Mouse (Mus musculus): ENCODE data around the gene Setdb1. TPM values are rescaled to one million over a fixed set of nuclear protein-coding genes. Genes with fewer than 3 reads are reported as not detected.

Gene Setdb1
- polyA plus RNA-seq, 1 experiment from 2014 or later, result 60.9 TPM

- Histone ChIP-seq H3K9ac (ENCODE audit: low read length) (no peak overlapping the region), H3K36me3 (ENCODE audit: control insufficient read depth, insufficient read depth, low read length) (peaks cover 2% of the 10 kb centered on the region; the same call in 1 of the 2 replicates), H3K4me3 (ENCODE audit: low read depth, low read length) (no peak overlapping the region), H3K4me2 (no peak overlapping the region), H3K27ac (ENCODE audit: low read depth, low read length) (no peak overlapping the region), H3K9me3 (ENCODE audit: control insufficient read depth, low read length) (no peaks in the 10 kb centered on the region), H3K27me3 (ENCODE audit: control insufficient read depth, insufficient read depth, low read length) (no peaks in the 10 kb centered on the region), H3K4me1 (ENCODE audit: control insufficient read depth, insufficient read depth, low read length) (peaks cover 9% of the 10 kb centered on the region)
- WGBS, result 90% methylated on average over 3 of the region's 3 CpGs
- DNase-seq (ENCODE audit: low spot score, missing footprints) (no peak), ATAC-seq (ENCODE audit: low FRiP score) (no peak)
These were observed 69.5 kb downstream of the Setdb1 start for GRCm38 (mm10) chr3:95287541-95287940.

GRCm38 (mm10) chr3:95286510-95286909 lies 70.5 kb downstream of the Setdb1 start:
- H3K4me1 ChIP-seq (ENCODE audit: control insufficient read depth, insufficient read depth, low read length), result peaks cover 9% of the 10 kb centered on the region
- ATAC-seq (ENCODE audit: low FRiP score) (no peak), DNase-seq (ENCODE audit: low spot score, missing footprints) (no peak)
- no peaks in the 10 kb centered on the region for H3K27me3 ChIP-seq (ENCODE audit: control insufficient read depth, insufficient read depth, low read length)
- H3K4me3 ChIP-seq (ENCODE audit: low read depth, low read length), result no peak overlapping the region
- no peaks in the 10 kb centered on the region for H3K36me3 ChIP-seq (ENCODE audit: control insufficient read depth, insufficient read depth, low read length)
- H3K9me3 ChIP-seq (ENCODE audit: control insufficient read depth, low read length), result no peaks in the 10 kb centered on the region
- no peak overlapping the region for H3K27ac ChIP-seq (ENCODE audit: low read depth, low read length)
- WGBS, result 91% methylated on average over 7 of the region's 7 CpGs
- no peak overlapping the region for H3K9ac ChIP-seq (ENCODE audit: low read length)
- no peak overlapping the region for H3K4me2 ChIP-seq

- Histone ChIP-seq H3K27ac (ENCODE audit: low read depth, low read length) (no peak overlapping the region), H3K9ac (ENCODE audit: low read length) (no peak overlapping the region), H3K9me3 (ENCODE audit: control insufficient read depth, low read length) (no peaks in the 10 kb centered on the region), H3K4me2 (no peak overlapping the region), H3K36me3 (ENCODE audit: control insufficient read depth, insufficient read depth, low read length) (no peaks in the 10 kb centered on the region), H3K4me1 (ENCODE audit: control insufficient read depth, insufficient read depth, low read length) (peaks cover 9% of the 10 kb centered on the region), H3K27me3 (ENCODE audit: control insufficient read depth, insufficient read depth, low read length) (no peaks in the 10 kb centered on the region), H3K4me3 (ENCODE audit: low read depth, low read length) (no peak overlapping the region)
- 79% methylated on average over 5 of the region's 5 CpGs for WGBS
- ATAC-seq (ENCODE audit: low FRiP score), result no peak
- peak; percentile 53 for DNase-seq (ENCODE audit: low spot score, missing footprints)
These were observed 71.0 kb downstream of the Setdb1 start for GRCm38 (mm10) chr3:95286011-95286410.

- ATAC-seq (ENCODE audit: low FRiP score) (no peak), DNase-seq (ENCODE audit: low spot score, missing footprints) (peak; percentile 56)
- 91% methylated on average over 5 of the region's 5 CpGs for WGBS
- Histone ChIP-seq H3K27me3 (ENCODE audit: control insufficient read depth, insufficient read depth, low read length) (no peaks in the 10 kb centered on the region), H3K9ac (ENCODE audit: low read length) (no peak overlapping the region), H3K9me3 (ENCODE audit: control insufficient read depth, low read length) (no peaks in the 10 kb centered on the region), H3K4me3 (ENCODE audit: low read depth, low read length) (no peak overlapping the region), H3K4me1 (ENCODE audit: control insufficient read depth, insufficient read depth, low read length) (peaks cover 9% of the 10 kb centered on the region), H3K36me3 (ENCODE audit: control insufficient read depth, insufficient read depth, low read length) (no peaks in the 10 kb centered on the region), H3K4me2 (no peak overlapping the region), H3K27ac (ENCODE audit: low read depth, low read length) (no peak overlapping the region)
These were observed 71.6 kb downstream of the Setdb1 start for GRCm38 (mm10) chr3:95285390-95285789.

GRCm38 (mm10) chr3:95284501-95285281 lies 72.3 kb downstream of the Setdb1 start:
- no peaks in the 10 kb centered on the region for H3K27me3 ChIP-seq (ENCODE audit: control insufficient read depth, insufficient read depth, low read length)
- 89% methylated on average over 12 of the region's 12 CpGs for WGBS
- DNase-seq (ENCODE audit: low spot score, missing footprints), result peak; percentile 73
- H3K27ac ChIP-seq (ENCODE audit: low read depth, low read length), result no peak overlapping the region
- peak overlapping the region; percentile 78; the same call in 1 of the 2 replicates for H3K4me2 ChIP-seq
- no peak overlapping the region for H3K9ac ChIP-seq (ENCODE audit: low read length)
- no peaks in the 10 kb centered on the region for H3K36me3 ChIP-seq (ENCODE audit: control insufficient read depth, insufficient read depth, low read length)
- ATAC-seq (ENCODE audit: low FRiP score), result no peak
- H3K9me3 ChIP-seq (ENCODE audit: control insufficient read depth, low read length), result no peaks in the 10 kb centered on the region
- H3K4me3 ChIP-seq (ENCODE audit: low read depth, low read length), result no peak overlapping the region
- peaks cover 9% of the 10 kb centered on the region for H3K4me1 ChIP-seq (ENCODE audit: control insufficient read depth, insufficient read depth, low read length)

- Histone ChIP-seq H3K27me3 (ENCODE audit: control insufficient read depth, insufficient read depth, low read length) (no peaks in the 10 kb centered on the region), H3K4me2 (peak overlapping the region; percentile 78), H3K4me1 (ENCODE audit: control insufficient read depth, insufficient read depth, low read length) (peaks cover 9% of the 10 kb centered on the region), H3K27ac (ENCODE audit: low read depth, low read length) (no peak overlapping the region), H3K36me3 (ENCODE audit: control insufficient read depth, insufficient read depth, low read length) (no peaks in the 10 kb centered on the region), H3K9ac (ENCODE audit: low read length) (peak overlapping the region; percentile 92), H3K4me3 (ENCODE audit: low read depth, low read length) (peak overlapping the region; percentile 61; the same call in 1 of the 2 replicates), H3K9me3 (ENCODE audit: control insufficient read depth, low read length) (no peaks in the 10 kb centered on the region)
- WGBS, result 46% methylated on average over 1 of the region's 1 CpGs
- DNase-seq (ENCODE audit: low spot score, missing footprints) (peak; percentile 78), ATAC-seq (ENCODE audit: low FRiP score) (no peak)
These were observed 72.9 kb downstream of the Setdb1 start for GRCm38 (mm10) chr3:95284062-95284461.

GRCm38 (mm10) chr3:95283589-95283941 lies 73.4 kb downstream of the Setdb1 start:
- H3K4me2 ChIP-seq, result peak overlapping the region; percentile 78
- no peaks in the 10 kb centered on the region for H3K9me3 ChIP-seq (ENCODE audit: control insufficient read depth, low read length)
- DNase-seq (ENCODE audit: low spot score, missing footprints) (no peak), ATAC-seq (ENCODE audit: low FRiP score) (no peak)
- 2% methylated on average over 7 of the region's 7 CpGs for WGBS
- H3K4me3 ChIP-seq (ENCODE audit: low read depth, low read length), result peak overlapping the region; percentile 61
- H3K9ac ChIP-seq (ENCODE audit: low read length), result peak overlapping the region; percentile 92
- H3K36me3 ChIP-seq (ENCODE audit: control insufficient read depth, insufficient read depth, low read length), result no peaks in the 10 kb centered on the region
- peak overlapping the region; percentile 93 for H3K27ac ChIP-seq (ENCODE audit: low read depth, low read length)
- H3K4me1 ChIP-seq (ENCODE audit: control insufficient read depth, insufficient read depth, low read length), result peaks cover 9% of the 10 kb centered on the region
- H3K27me3 ChIP-seq (ENCODE audit: control insufficient read depth, insufficient read depth, low read length), result no peaks in the 10 kb centered on the region

- Histone ChIP-seq H3K9me3 (ENCODE audit: control insufficient read depth, low read length) (no peaks in the 10 kb centered on the region), H3K36me3 (ENCODE audit: control insufficient read depth, insufficient read depth, low read length) (no peaks in the 10 kb centered on the region)
These were observed 74.0 kb downstream of the Setdb1 start for GRCm38 (mm10) chr3:95282865-95283588.

GRCm38 (mm10) chr3:95282381-95282864 lies 74.6 kb downstream of the Setdb1 start:
- H3K36me3 ChIP-seq (ENCODE audit: control insufficient read depth, insufficient read depth, low read length), result no peaks in the 10 kb centered on the region
- no peaks in the 10 kb centered on the region for H3K27me3 ChIP-seq (ENCODE audit: control insufficient read depth, insufficient read depth, low read length)
- ATAC-seq (ENCODE audit: low FRiP score) (no peak), DNase-seq (ENCODE audit: low spot score, missing footprints) (no peak)
- peak overlapping the region; percentile 61 for H3K4me3 ChIP-seq (ENCODE audit: low read depth, low read length)
- under 1% methylated on average over 11 of the region's 11 CpGs for WGBS
- H3K9ac ChIP-seq (ENCODE audit: low read length), result peak overlapping the region; percentile 92
- peak overlapping the region; percentile 93 for H3K27ac ChIP-seq (ENCODE audit: low read depth, low read length)
- peak overlapping the region; percentile 78 for H3K4me2 ChIP-seq
- no peaks in the 10 kb centered on the region for H3K9me3 ChIP-seq (ENCODE audit: control insufficient read depth, low read length)
- peaks cover 9% of the 10 kb centered on the region for H3K4me1 ChIP-seq (ENCODE audit: control insufficient read depth, insufficient read depth, low read length)

More at GRCm38 (mm10) chr3:95282865-95283588, 74.0 kb downstream of the Setdb1 start:
- peak overlapping the region; percentile 61 for H3K4me3 ChIP-seq (ENCODE audit: low read depth, low read length)
- DNase-seq (ENCODE audit: low spot score, missing footprints), result peak; percentile 97
- ATAC-seq (ENCODE audit: low FRiP score), result peak; percentile 74
- H3K4me1 ChIP-seq (ENCODE audit: control insufficient read depth, insufficient read depth, low read length), result peaks cover 9% of the 10 kb centered on the region
- peak overlapping the region; percentile 92 for H3K9ac ChIP-seq (ENCODE audit: low read length)
- H3K4me2 ChIP-seq, result peak overlapping the region; percentile 78
- H3K27ac ChIP-seq (ENCODE audit: low read depth, low read length), result peak overlapping the region; percentile 93
- no peaks in the 10 kb centered on the region for H3K27me3 ChIP-seq (ENCODE audit: control insufficient read depth, insufficient read depth, low read length)
- under 1% methylated on average over 49 of the region's 51 CpGs for WGBS

All from midbrain, embryonic 11.5 days (tissue).